In genomic region chr11:69715929-69716328, GRCm38 (mm10) we compare ENCODE assay signal across 8 mouse cellular contexts. TPM values are rescaled to one million over a fixed set of nuclear protein-coding genes. Genes with fewer than 3 reads are reported as not detected.
DNase-seq lines count a peak whose midpoint lies in the region; ATAC-seq and TF ChIP-seq lines count a peak whose summit lies in the region.

No protein-coding gene starts in this region.

- TF ChIP-seq CTCF in heart, postnatal 0 days (IDR thresholded peaks at IDR 0.05; ENCODE audit: low read depth): no peak
- no peak for TF ChIP-seq CTCF in lung, embryonic 14.5 days (IDR thresholded peaks at IDR 0.05; ENCODE audit: low read depth)
- TF ChIP-seq CTCF in forebrain, postnatal 0 days (IDR thresholded peaks at IDR 0.05; ENCODE audit: low read depth): no peak

- no peak overlapping the region for H3K4me3 ChIP-seq in hindbrain, embryonic 10.5 days
- no peak overlapping the region for H3K4me3 ChIP-seq in hindbrain, embryonic 11.5 days (ENCODE audit: low read depth, low read length)
- H3K4me3 ChIP-seq in heart, postnatal 0 days (ENCODE audit: low read depth, low read length): no peak overlapping the region
- no peak overlapping the region for H3K4me3 ChIP-seq in lung, embryonic 14.5 days (ENCODE audit: low read depth, low read length)
- H3K4me3 ChIP-seq in forebrain, postnatal 0 days (ENCODE audit: low read depth, low read length): no peak overlapping the region

- ATAC-seq in hindbrain, embryonic 11.5 days (ENCODE audit: low FRiP score): no peak
- peak; percentile 33; the same call in 1 of the 2 replicates for ATAC-seq in heart, postnatal 0 days (ENCODE audit: insufficient read depth, low read depth)
- no peak for ATAC-seq in lung, embryonic 14.5 days (ENCODE audit: insufficient read depth)
- no peak for ATAC-seq in forebrain, postnatal 0 days

- no peak overlapping the region for H3K9ac ChIP-seq in hindbrain, embryonic 11.5 days (ENCODE audit: low read depth, low read length)
- H3K9ac ChIP-seq in heart, postnatal 0 days (replicated peaks; ENCODE audit: low read depth, low read length): no peak overlapping the region
- H3K9ac ChIP-seq in lung, embryonic 14.5 days: no peak overlapping the region
- H3K9ac ChIP-seq in forebrain, postnatal 0 days: no peak overlapping the region

- H3K4me1 ChIP-seq in hindbrain, embryonic 10.5 days (replicated peaks): peaks cover 27% of the 10 kb centered on the region
- no peaks in the 10 kb centered on the region for H3K4me1 ChIP-seq in hindbrain, embryonic 11.5 days (replicated peaks; ENCODE audit: control insufficient read depth, insufficient read depth, low read length)
- H3K4me1 ChIP-seq in heart, postnatal 0 days (ENCODE audit: control insufficient read depth, insufficient read depth): no peaks in the 10 kb centered on the region
- 0 out of 2 replicates have a peak, but pooled peaks cover 3% of the 10 kb centered on the region for H3K4me1 ChIP-seq in lung, embryonic 14.5 days (ENCODE audit: insufficient read depth)
- no peaks in the 10 kb centered on the region for H3K4me1 ChIP-seq in forebrain, postnatal 0 days (ENCODE audit: insufficient read depth)

- DNase-seq in hindbrain, embryonic 10.5 days (ENCODE audit: low spot score): peak; percentile 30
- no peak for DNase-seq in hindbrain, embryonic 11.5 days (ENCODE audit: low spot score)
- DNase-seq in adipocyte (ENCODE audit: low spot score): peak; percentile 48
- DNase-seq in heart, postnatal 0 days (ENCODE audit: low spot score): peak; percentile 37
- peak; percentile 18 for DNase-seq in lung, embryonic 14.5 days
- no peak for DNase-seq in gastrocnemius, postnatal 36 days
- DNase-seq in forebrain, postnatal 0 days: no peak
- DNase-seq in T-cell, adult 2 months (ENCODE audit: low spot score): no peak

- WGBS in hindbrain, embryonic 10.5 days: 31% methylated on average over 5 of the region's 5 CpGs
- WGBS in hindbrain, embryonic 11.5 days: 25% methylated on average over 5 of the region's 5 CpGs
- 18% methylated on average over 5 of the region's 5 CpGs for WGBS in heart, postnatal 0 days
- WGBS in lung, embryonic 14.5 days: 10% methylated on average over 5 of the region's 5 CpGs
- 42% methylated on average over 5 of the region's 5 CpGs for WGBS in forebrain, postnatal 0 days

- no peak for TF ChIP-seq EP300 in heart, postnatal 0 days (IDR thresholded peaks at IDR 0.05; ENCODE audit: low read depth)

- H3K9me3 ChIP-seq in hindbrain, embryonic 10.5 days: no peaks in the 10 kb centered on the region
- no peaks in the 10 kb centered on the region for H3K9me3 ChIP-seq in hindbrain, embryonic 11.5 days (ENCODE audit: control insufficient read depth, low read length)
- no peaks in the 10 kb centered on the region for H3K9me3 ChIP-seq in heart, postnatal 0 days (replicated peaks; ENCODE audit: control insufficient read depth, low read length)
- no peaks in the 10 kb centered on the region for H3K9me3 ChIP-seq in lung, embryonic 14.5 days (ENCODE audit: low read depth, low read length)
- no peaks in the 10 kb centered on the region for H3K9me3 ChIP-seq in forebrain, postnatal 0 days (ENCODE audit: low read length)

- no peaks in the 10 kb centered on the region for H3K27me3 ChIP-seq in hindbrain, embryonic 10.5 days (ENCODE audit: insufficient read depth, poor library complexity, severe bottlenecking)
- no peaks in the 10 kb centered on the region for H3K27me3 ChIP-seq in hindbrain, embryonic 11.5 days (ENCODE audit: control insufficient read depth, insufficient read depth, low read length)
- no peaks in the 10 kb centered on the region for H3K27me3 ChIP-seq in heart, postnatal 0 days (ENCODE audit: control insufficient read depth, insufficient read depth, low read length)
- no peaks in the 10 kb centered on the region for H3K27me3 ChIP-seq in lung, embryonic 14.5 days (ENCODE audit: insufficient read depth, low read length)
- no peaks in the 10 kb centered on the region for H3K27me3 ChIP-seq in forebrain, postnatal 0 days (ENCODE audit: insufficient read depth, low read length)

- H3K36me3 ChIP-seq in hindbrain, embryonic 10.5 days: no peaks in the 10 kb centered on the region
- H3K36me3 ChIP-seq in hindbrain, embryonic 11.5 days (ENCODE audit: control insufficient read depth, insufficient read depth, low read length): no peaks in the 10 kb centered on the region
- no peaks in the 10 kb centered on the region for H3K36me3 ChIP-seq in heart, postnatal 0 days (replicated peaks; ENCODE audit: control insufficient read depth, insufficient read depth, low read length)
- H3K36me3 ChIP-seq in lung, embryonic 14.5 days (ENCODE audit: insufficient read depth): no peaks in the 10 kb centered on the region
- H3K36me3 ChIP-seq in forebrain, postnatal 0 days (ENCODE audit: insufficient read depth): no peaks in the 10 kb centered on the region

- H3K27ac ChIP-seq in hindbrain, embryonic 10.5 days: no peak overlapping the region; the same call in 1 of the 2 replicates
- no peak overlapping the region for H3K27ac ChIP-seq in hindbrain, embryonic 11.5 days (ENCODE audit: low read depth, low read length)
- H3K27ac ChIP-seq in heart, postnatal 0 days (ENCODE audit: low read depth): no peak overlapping the region
- H3K27ac ChIP-seq in lung, embryonic 14.5 days (ENCODE audit: low read depth): no peak overlapping the region
- H3K27ac ChIP-seq in forebrain, postnatal 0 days (ENCODE audit: low read depth, low read length): no peak overlapping the region

- H3K4me2 ChIP-seq in hindbrain, embryonic 11.5 days (replicated peaks; ENCODE audit: low read depth, low read length): no peak overlapping the region
- H3K4me2 ChIP-seq in heart, postnatal 0 days (ENCODE audit: low read depth, low read length): no peak overlapping the region
- H3K4me2 ChIP-seq in lung, embryonic 14.5 days: no peak overlapping the region
- H3K4me2 ChIP-seq in forebrain, postnatal 0 days (ENCODE audit: low read depth): no peak overlapping the region

- intact Hi-C loops in gastrocnemius, postnatal 36 days (cut with DNase I): loop anchor here (5.0 kb wide), 1 partner anchor 34 kb away; the partner anchor contains the start of gene Senp3

RNA-seq across cellular contexts. Expression of gene Tnfsfm13, which starts 20.0 kb away (rescaled TPM):
- polyA plus RNA-seq in hindbrain, embryonic 10.5 days (2016; fragmentation: Nextera tagmentation; extraction: Ambion mirVana): 0.82 and 0.85 TPM in 2 replicates
- 0.61 and 1.1 TPM in 2 replicates for polyA plus RNA-seq in hindbrain, embryonic 11.5 days (2014; fragmentation: Nextera tagmentation; extraction: Ambion mirVana)
- total RNA-seq in heart, postnatal 0 days (2014; rRNA removed; ENCODE audit: low replicate concordance): 0.65 and 1.8 TPM in 2 replicates
- 2.8 and 3.0 TPM in 2 replicates for polyA plus RNA-seq in heart, postnatal 0 days (2015; fragmentation: Nextera tagmentation; extraction: Ambion mirVana)
- 4.4 and 5.3 TPM in 2 replicates for polyA plus RNA-seq in lung, embryonic 14.5 days (2014; fragmentation: Nextera tagmentation; extraction: Ambion mirVana)
- 1 to 10 TPM; 1.3 to 1.5 TPM for total RNA-seq in gastrocnemius, postnatal 36 days (2021)
- 0.95 and 4.4 TPM in 2 replicates for total RNA-seq in forebrain, postnatal 0 days (2014; rRNA removed)
- 1.4 and 2.1 TPM in 2 replicates for polyA plus RNA-seq in forebrain, postnatal 0 days (2015; fragmentation: Nextera tagmentation; extraction: Ambion mirVana)

RNA-seq across cellular contexts. Expression of gene Tnfsf12, which starts 20.3 kb away (rescaled TPM):
- polyA plus RNA-seq in hindbrain, embryonic 10.5 days (2016; fragmentation: Nextera tagmentation; extraction: Ambion mirVana): 2.2 and 2.3 TPM in 2 replicates
- 2.2 and 4.0 TPM in 2 replicates for polyA plus RNA-seq in hindbrain, embryonic 11.5 days (2014; fragmentation: Nextera tagmentation; extraction: Ambion mirVana)
- total RNA-seq in heart, postnatal 0 days (2014; rRNA removed; ENCODE audit: low replicate concordance): 8.5 and 9.3 TPM in 2 replicates
- polyA plus RNA-seq in heart, postnatal 0 days (2015; fragmentation: Nextera tagmentation; extraction: Ambion mirVana): 5.3 and 5.5 TPM in 2 replicates
- 10.0 and 11.6 TPM in 2 replicates for polyA plus RNA-seq in lung, embryonic 14.5 days (2014; fragmentation: Nextera tagmentation; extraction: Ambion mirVana)
- total RNA-seq in gastrocnemius, postnatal 36 days (2021): 10 to 100 TPM in 1 of 2 experiments, 1 to 10 TPM in 1; 8.6 to 10.4 TPM
- 3.3 and 6.7 TPM in 2 replicates for total RNA-seq in forebrain, postnatal 0 days (2014; rRNA removed)
- polyA plus RNA-seq in forebrain, postnatal 0 days (2015; fragmentation: Nextera tagmentation; extraction: Ambion mirVana): 4.3 and 7.4 TPM in 2 replicates

RNA-seq across cellular contexts. Expression of gene Tnfsf13, which starts 30.3 kb away (rescaled TPM):
- 0.14 and 0.30 TPM in 2 replicates for polyA plus RNA-seq in hindbrain, embryonic 10.5 days (2016; fragmentation: Nextera tagmentation; extraction: Ambion mirVana)
- not detected in 2 replicates for polyA plus RNA-seq in hindbrain, embryonic 11.5 days (2014; fragmentation: Nextera tagmentation; extraction: Ambion mirVana)
- total RNA-seq in heart, postnatal 0 days (2014; rRNA removed; ENCODE audit: low replicate concordance): 0.81 TPM in 1 of 2 replicates, not detected in the other
- polyA plus RNA-seq in heart, postnatal 0 days (2015; fragmentation: Nextera tagmentation; extraction: Ambion mirVana): 0.57 and 0.89 TPM in 2 replicates
- 0.64 and 0.93 TPM in 2 replicates for polyA plus RNA-seq in lung, embryonic 14.5 days (2014; fragmentation: Nextera tagmentation; extraction: Ambion mirVana)
- total RNA-seq in gastrocnemius, postnatal 36 days (2021): under 1 TPM; 0.39 to 0.92 TPM
- 1.3 TPM in 1 of 2 replicates, not detected in the other for total RNA-seq in forebrain, postnatal 0 days (2014; rRNA removed)
- polyA plus RNA-seq in forebrain, postnatal 0 days (2015; fragmentation: Nextera tagmentation; extraction: Ambion mirVana): 0.48 and 0.61 TPM in 2 replicates

RNA-seq across cellular contexts. Expression of gene Senp3, which starts 34.0 kb away (rescaled TPM):
- 116 and 122 TPM in 2 replicates for polyA plus RNA-seq in hindbrain, embryonic 10.5 days (2016; fragmentation: Nextera tagmentation; extraction: Ambion mirVana)
- polyA plus RNA-seq in hindbrain, embryonic 11.5 days (2014; fragmentation: Nextera tagmentation; extraction: Ambion mirVana): 85.8 and 101 TPM in 2 replicates
- total RNA-seq in heart, postnatal 0 days (2014; rRNA removed; ENCODE audit: low replicate concordance): 39.7 and 92.3 TPM in 2 replicates
- 27.4 and 32.6 TPM in 2 replicates for polyA plus RNA-seq in heart, postnatal 0 days (2015; fragmentation: Nextera tagmentation; extraction: Ambion mirVana)
- 78.7 and 95.0 TPM in 2 replicates for polyA plus RNA-seq in lung, embryonic 14.5 days (2014; fragmentation: Nextera tagmentation; extraction: Ambion mirVana)
- 10 to 100 TPM; 22.7 TPM for total RNA-seq in gastrocnemius, postnatal 36 days (2021)
- total RNA-seq in forebrain, postnatal 0 days (2014; rRNA removed): 79.2 and 82.4 TPM in 2 replicates
- 60.6 and 77.6 TPM in 2 replicates for polyA plus RNA-seq in forebrain, postnatal 0 days (2015; fragmentation: Nextera tagmentation; extraction: Ambion mirVana)

RNA-seq across cellular contexts. Expression of gene Polr2a, which starts 42.5 kb away (rescaled TPM):
- 31.1 and 37.9 TPM in 2 replicates for polyA plus RNA-seq in hindbrain, embryonic 10.5 days (2016; fragmentation: Nextera tagmentation; extraction: Ambion mirVana)
- polyA plus RNA-seq in hindbrain, embryonic 11.5 days (2014; fragmentation: Nextera tagmentation; extraction: Ambion mirVana): 46.5 and 50.1 TPM in 2 replicates
- 13.4 and 15.6 TPM in 2 replicates for total RNA-seq in heart, postnatal 0 days (2014; rRNA removed; ENCODE audit: low replicate concordance)
- 6.2 and 6.6 TPM in 2 replicates for polyA plus RNA-seq in heart, postnatal 0 days (2015; fragmentation: Nextera tagmentation; extraction: Ambion mirVana)
- 50.4 and 50.5 TPM in 2 replicates for polyA plus RNA-seq in lung, embryonic 14.5 days (2014; fragmentation: Nextera tagmentation; extraction: Ambion mirVana)
- total RNA-seq in gastrocnemius, postnatal 36 days (2021): 10 to 100 TPM; 28.7 to 29.2 TPM
- total RNA-seq in forebrain, postnatal 0 days (2014; rRNA removed): 11.1 and 20.5 TPM in 2 replicates
- polyA plus RNA-seq in forebrain, postnatal 0 days (2015; fragmentation: Nextera tagmentation; extraction: Ambion mirVana): 9.1 and 10.0 TPM in 2 replicates

Comparison
In these comparisons a context has a peak if more than half of its experiments do, and no peak if none do; other contexts are left out.
1. DNase-seq: peak in hindbrain, embryonic 10.5 days (single experiment), adipocyte (single experiment), heart, postnatal 0 days (single experiment) and lung, embryonic 14.5 days (single experiment); none in hindbrain, embryonic 11.5 days (single experiment), gastrocnemius, postnatal 36 days (0 of 2), forebrain, postnatal 0 days (single experiment) and T-cell, adult 2 months (single experiment).